Mouse (Mus musculus): Measurements from ENCODE around the gene Cep162. TPM values are rescaled to one million over a fixed set of nuclear protein-coding genes. Genes with fewer than 3 reads are reported as not detected.
A peak's percentile ranks its signal among the peaks of the same experiment; 100 is the strongest.

Gene Cep162
- 6.8 and 7.8 TPM in 2 replicates for polyA plus RNA-seq (2015; fragmentation: Nextera tagmentation; extraction: Ambion mirVana)

- WGBS, result under 1% methylated on average over 41 of the region's 41 CpGs
Observed at GRCm38 (mm10) chr9:87254903-87255695, at the start of gene Cep162. Gene Cep162, minus strand, starts transcription at chr9:87255536.

DNA sequence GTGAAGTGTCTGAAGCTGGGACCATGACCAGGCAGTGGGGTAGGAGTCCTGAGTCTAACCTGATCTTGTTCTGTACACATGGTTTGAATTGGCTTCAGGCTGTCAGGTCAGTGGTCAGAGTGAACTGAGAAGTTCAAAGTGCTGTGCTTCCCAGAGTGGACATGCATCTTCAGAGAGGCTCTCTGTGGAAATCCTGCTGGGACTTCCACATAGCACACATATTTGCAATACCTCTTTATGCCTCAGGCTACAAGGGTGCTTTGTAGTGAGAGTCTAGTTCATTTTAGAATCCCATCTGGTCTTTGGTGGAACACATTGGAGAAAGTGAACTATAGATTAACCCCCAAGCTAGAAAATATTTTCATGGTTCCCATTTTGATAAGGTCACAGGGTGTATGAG, 47.9 kb upstream of the Cep162 start:
- H3K27ac ChIP-seq (ENCODE audit: low read length), result no peak overlapping the region
- no peaks in the 10 kb centered on the region for H3K9me3 ChIP-seq (ENCODE audit: control insufficient read depth, low read length)
- no peak overlapping the region for H3K4me2 ChIP-seq (ENCODE audit: low read length)
- no peaks in the 10 kb centered on the region for H3K4me1 ChIP-seq (replicated peaks; ENCODE audit: control insufficient read depth, insufficient read depth, low read length)
- no peak for ATAC-seq
- H3K27me3 ChIP-seq (replicated peaks; ENCODE audit: control insufficient read depth, insufficient read depth, low read length), result no peaks in the 10 kb centered on the region
- H3K36me3 ChIP-seq (ENCODE audit: control insufficient read depth, insufficient read depth), result no peaks in the 10 kb centered on the region
- no peak overlapping the region for H3K9ac ChIP-seq (replicated peaks; ENCODE audit: low read depth, low read length)
- no peak overlapping the region for H3K4me3 ChIP-seq (replicated peaks; ENCODE audit: low read length)

More at GRCm38 (mm10) chr9:87254903-87255695, at the start of gene Cep162:
- Histone ChIP-seq H3K27me3 (replicated peaks; ENCODE audit: control insufficient read depth, insufficient read depth, low read length) (no peaks in the 10 kb centered on the region), H3K4me2 (ENCODE audit: low read length) (peak within 1 kb of the TSS; percentile 74), H3K4me1 (replicated peaks; ENCODE audit: control insufficient read depth, insufficient read depth, low read length) (peaks cover 6% of the 10 kb centered on the region), H3K9me3 (ENCODE audit: control insufficient read depth, low read length) (no peaks in the 10 kb centered on the region), H3K27ac (ENCODE audit: low read length) (peak within 1 kb of the TSS; percentile 95), H3K9ac (replicated peaks; ENCODE audit: low read depth, low read length) (peak within 1 kb of the TSS; percentile 71), H3K4me3 (replicated peaks; ENCODE audit: low read length) (peak within 1 kb of the TSS; percentile 76), H3K36me3 (ENCODE audit: control insufficient read depth, insufficient read depth) (no peaks in the 10 kb centered on the region)
- ATAC-seq, result peak; percentile 98

GRCm38 (mm10) chr9:87298900-87299299, 43.6 kb upstream of the Cep162 start:
- H3K9me3 ChIP-seq (ENCODE audit: control insufficient read depth, low read length), result no peaks in the 10 kb centered on the region
- H3K4me2 ChIP-seq (ENCODE audit: low read length), result no peak overlapping the region
- no peak overlapping the region for H3K4me3 ChIP-seq (replicated peaks; ENCODE audit: low read length)
- no peaks in the 10 kb centered on the region for H3K4me1 ChIP-seq (replicated peaks; ENCODE audit: control insufficient read depth, insufficient read depth, low read length)
- ATAC-seq, result no peak
- H3K27me3 ChIP-seq (replicated peaks; ENCODE audit: control insufficient read depth, insufficient read depth, low read length), result no peaks in the 10 kb centered on the region
- no peak overlapping the region for H3K9ac ChIP-seq (replicated peaks; ENCODE audit: low read depth, low read length)
- no peak overlapping the region for H3K27ac ChIP-seq (ENCODE audit: low read length)
- 75% methylated on average over 12 of the region's 12 CpGs for WGBS
- H3K36me3 ChIP-seq (ENCODE audit: control insufficient read depth, insufficient read depth), result no peaks in the 10 kb centered on the region

GRCm38 (mm10) chr9:87297522-87297921, 42.2 kb upstream of the Cep162 start:
- no peaks in the 10 kb centered on the region for H3K9me3 ChIP-seq (ENCODE audit: control insufficient read depth, low read length)
- no peak for ATAC-seq
- H3K4me2 ChIP-seq (ENCODE audit: low read length), result no peak overlapping the region
- no peaks in the 10 kb centered on the region for H3K27me3 ChIP-seq (replicated peaks; ENCODE audit: control insufficient read depth, insufficient read depth, low read length)
- no peak overlapping the region for H3K9ac ChIP-seq (replicated peaks; ENCODE audit: low read depth, low read length)
- H3K27ac ChIP-seq (ENCODE audit: low read length), result no peak overlapping the region
- no peaks in the 10 kb centered on the region for H3K36me3 ChIP-seq (ENCODE audit: control insufficient read depth, insufficient read depth)
- no peak overlapping the region for H3K4me3 ChIP-seq (replicated peaks; ENCODE audit: low read length)
- no peaks in the 10 kb centered on the region for H3K4me1 ChIP-seq (replicated peaks; ENCODE audit: control insufficient read depth, insufficient read depth, low read length)
- whole genome bisulfite sequencing, result 79% methylated on average over 1 of the region's 1 CpGs

DNA sequence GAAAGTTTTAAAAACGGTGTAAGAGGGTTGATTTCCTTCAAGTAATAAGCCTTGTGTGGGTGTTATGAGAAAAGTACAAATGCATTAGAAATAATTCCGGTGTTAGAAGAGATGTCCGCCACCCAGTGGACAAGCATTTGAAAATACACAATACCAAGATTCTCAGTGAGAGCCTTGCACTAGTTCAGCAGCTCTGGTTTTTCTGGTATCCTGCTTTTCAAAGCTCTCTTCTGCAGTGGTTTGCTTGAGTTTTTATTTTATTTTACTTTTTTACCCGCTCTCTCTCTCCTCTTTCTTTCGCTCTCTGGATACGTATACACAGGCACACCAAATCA, 327 bp upstream of the Cep162 start:
- 20% methylated on average over 6 of the region's 6 CpGs for WGBS
- H3K9me3 ChIP-seq (ENCODE audit: control insufficient read depth, low read length), result no peaks in the 10 kb centered on the region
- peak overlapping the region; percentile 71 for H3K9ac ChIP-seq (replicated peaks; ENCODE audit: low read depth, low read length)
- H3K36me3 ChIP-seq (ENCODE audit: control insufficient read depth, insufficient read depth), result no peaks in the 10 kb centered on the region
- H3K4me3 ChIP-seq (replicated peaks; ENCODE audit: low read length), result peak overlapping the region; percentile 76
- peak overlapping the region; percentile 95 for H3K27ac ChIP-seq (ENCODE audit: low read length)
- H3K4me2 ChIP-seq (ENCODE audit: low read length), result peak overlapping the region; percentile 42
- H3K27me3 ChIP-seq (replicated peaks; ENCODE audit: control insufficient read depth, insufficient read depth, low read length), result no peaks in the 10 kb centered on the region
- peak; percentile 78 for ATAC-seq
- H3K4me1 ChIP-seq (replicated peaks; ENCODE audit: control insufficient read depth, insufficient read depth, low read length), result peaks cover 6% of the 10 kb centered on the region

DNA sequence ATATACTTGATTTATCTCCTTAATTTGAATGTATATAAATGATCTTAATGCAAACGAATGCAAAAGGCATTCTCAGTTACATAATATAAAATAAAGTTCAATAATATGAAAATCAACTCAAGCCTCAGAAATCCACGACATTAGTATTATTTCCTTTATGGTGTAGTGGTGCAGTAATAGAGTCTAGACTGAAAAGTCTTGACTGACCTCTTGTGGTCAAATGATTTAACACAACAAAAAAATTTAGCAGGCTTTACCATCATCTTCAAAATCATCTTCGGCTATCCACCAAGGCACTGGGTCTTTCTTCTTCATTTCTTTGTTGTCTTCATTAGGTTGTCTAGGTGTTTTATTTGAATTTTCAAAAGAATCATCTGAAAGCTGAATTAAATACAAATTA, 7.2 kb downstream of the Cep162 start:
- Histone ChIP-seq H3K27me3 (replicated peaks; ENCODE audit: control insufficient read depth, insufficient read depth, low read length) (no peaks in the 10 kb centered on the region), H3K9me3 (ENCODE audit: control insufficient read depth, low read length) (no peaks in the 10 kb centered on the region), H3K36me3 (ENCODE audit: control insufficient read depth, insufficient read depth) (peaks cover 4% of the 10 kb centered on the region), H3K4me1 (replicated peaks; ENCODE audit: control insufficient read depth, insufficient read depth, low read length) (no peaks in the 10 kb centered on the region), H3K9ac (replicated peaks; ENCODE audit: low read depth, low read length) (no peak overlapping the region), H3K4me3 (replicated peaks; ENCODE audit: low read length) (no peak overlapping the region), H3K27ac (ENCODE audit: low read length) (no peak overlapping the region), H3K4me2 (ENCODE audit: low read length) (no peak overlapping the region)
- 53% methylated on average over 3 of the region's 3 CpGs for WGBS
- peak; percentile 73 for ATAC-seq

DNA sequence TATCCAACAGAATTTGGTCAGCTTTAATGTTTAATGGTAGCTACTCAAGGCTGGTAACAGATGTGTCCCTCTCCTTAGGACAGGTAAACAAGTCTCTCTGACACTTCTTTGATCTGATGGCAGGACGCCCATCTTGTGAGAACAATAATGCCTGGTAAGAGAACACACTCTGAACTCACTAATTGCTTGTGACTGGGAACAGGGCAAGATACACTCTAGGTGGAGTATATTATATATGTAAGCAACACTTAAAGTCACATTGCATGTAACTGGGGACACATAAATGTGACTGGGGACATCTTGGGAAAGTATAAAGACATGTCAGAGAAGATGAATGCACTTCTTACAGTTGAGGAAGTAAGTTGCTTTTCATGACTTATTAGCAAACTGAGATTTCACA, 7.7 kb downstream of the Cep162 start:
- H3K27me3 ChIP-seq (replicated peaks; ENCODE audit: control insufficient read depth, insufficient read depth, low read length), result no peaks in the 10 kb centered on the region
- no peak overlapping the region for H3K27ac ChIP-seq (ENCODE audit: low read length)
- ATAC-seq, result 0 out of 2 replicates have a peak, but pooled peaks have one; percentile 26
- peaks cover 4% of the 10 kb centered on the region for H3K36me3 ChIP-seq (ENCODE audit: control insufficient read depth, insufficient read depth)
- WGBS, result 88% methylated on average over 1 of the region's 1 CpGs
- no peaks in the 10 kb centered on the region for H3K9me3 ChIP-seq (ENCODE audit: control insufficient read depth, low read length)
- no peaks in the 10 kb centered on the region for H3K4me1 ChIP-seq (replicated peaks; ENCODE audit: control insufficient read depth, insufficient read depth, low read length)
- H3K4me2 ChIP-seq (ENCODE audit: low read length), result no peak overlapping the region
- H3K4me3 ChIP-seq (replicated peaks; ENCODE audit: low read length), result no peak overlapping the region
- H3K9ac ChIP-seq (replicated peaks; ENCODE audit: low read depth, low read length), result no peak overlapping the region

DNA sequence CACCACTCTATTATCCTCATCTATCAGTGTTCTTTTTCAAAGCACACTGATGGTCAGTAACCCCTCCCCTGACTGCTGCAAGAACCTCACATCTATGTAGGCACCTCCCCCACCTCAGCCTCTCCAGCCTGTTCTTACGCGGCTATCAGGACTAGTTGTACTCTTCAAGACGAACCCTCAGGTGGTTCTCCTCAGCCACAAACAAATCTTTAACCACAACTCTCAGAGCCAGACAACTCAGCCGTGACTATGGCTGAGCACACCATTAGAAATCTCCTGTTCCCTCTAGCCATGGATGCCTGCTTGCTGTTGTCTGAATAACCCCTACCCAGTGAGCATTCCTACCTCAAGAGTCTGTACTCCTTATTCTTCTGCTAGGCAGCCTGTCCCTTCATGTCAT, 42.1 kb downstream of the Cep162 start:
- Histone ChIP-seq H3K4me2 (ENCODE audit: low read length) (no peak overlapping the region), H3K9ac (replicated peaks; ENCODE audit: low read depth, low read length) (no peak overlapping the region), H3K4me3 (replicated peaks; ENCODE audit: low read length) (no peak overlapping the region), H3K9me3 (ENCODE audit: control insufficient read depth, low read length) (no peaks in the 10 kb centered on the region), H3K4me1 (replicated peaks; ENCODE audit: control insufficient read depth, insufficient read depth, low read length) (no peaks in the 10 kb centered on the region), H3K36me3 (ENCODE audit: control insufficient read depth, insufficient read depth) (peaks cover 8% of the 10 kb centered on the region), H3K27ac (ENCODE audit: low read length) (no peak overlapping the region), H3K27me3 (replicated peaks; ENCODE audit: control insufficient read depth, insufficient read depth, low read length) (no peaks in the 10 kb centered on the region)
- ATAC-seq, result no peak
- 84% methylated on average over 4 of the region's 4 CpGs for WGBS

DNA sequence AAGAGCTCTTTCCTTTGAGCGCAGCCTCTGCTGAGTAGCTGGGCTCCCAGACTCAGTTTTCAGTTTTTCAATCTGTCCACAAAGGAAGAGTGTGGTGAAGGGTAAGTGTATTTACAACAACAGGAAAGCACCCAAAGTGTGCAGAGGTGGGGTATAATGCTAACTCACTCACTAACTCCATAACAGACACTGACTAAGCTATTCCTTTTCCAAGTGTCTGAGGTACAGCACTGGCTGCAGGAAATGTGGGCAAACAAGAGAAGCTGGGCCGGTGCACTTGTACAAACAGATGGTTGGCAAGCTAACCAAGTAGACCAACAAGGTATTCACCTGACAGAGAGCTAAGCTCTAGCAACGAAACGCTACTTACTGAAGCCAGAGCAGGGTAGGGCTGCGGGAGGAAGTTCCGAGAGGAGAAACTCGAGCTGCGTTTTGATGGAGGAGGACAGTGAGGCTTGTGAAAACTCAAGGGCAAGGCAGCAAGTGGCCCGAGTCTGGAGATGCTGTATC, 44.5 kb downstream of the Cep162 start:
- no peak overlapping the region for H3K27ac ChIP-seq (ENCODE audit: low read length)
- 98% methylated on average over 9 of the region's 9 CpGs for WGBS
- no peaks in the 10 kb centered on the region for H3K9me3 ChIP-seq (ENCODE audit: control insufficient read depth, low read length)
- no peak for ATAC-seq
- peaks cover 8% of the 10 kb centered on the region for H3K36me3 ChIP-seq (ENCODE audit: control insufficient read depth, insufficient read depth)
- H3K9ac ChIP-seq (replicated peaks; ENCODE audit: low read depth, low read length), result no peak overlapping the region
- no peaks in the 10 kb centered on the region for H3K4me1 ChIP-seq (replicated peaks; ENCODE audit: control insufficient read depth, insufficient read depth, low read length)
- no peak overlapping the region for H3K4me3 ChIP-seq (replicated peaks; ENCODE audit: low read length)
- H3K27me3 ChIP-seq (replicated peaks; ENCODE audit: control insufficient read depth, insufficient read depth, low read length), result no peaks in the 10 kb centered on the region
- H3K4me2 ChIP-seq (ENCODE audit: low read length), result no peak overlapping the region

All from forebrain, embryonic 16.5 days (tissue).